Mouse (Mus musculus) forebrain, embryonic 13.5 days (tissue): ENCODE measurements around the gene BC005537. TPM values are rescaled to one million over a fixed set of nuclear protein-coding genes. Genes with fewer than 3 reads are reported as not detected.
"Not testable (repeated sequence)": the region's sequence is repeated elsewhere in the genome, so short reads cannot be mapped to it uniquely, and the experiment has no call there.

Experiments
- ATAC-seq: fragments of 200-750 bp; cut with Nextera tagmentation; 2 replicates; pipeline ENCODE4 v1.8.0; 2017
- H3K27ac ChIP-seq: fragments of 300-500 bp; sonication (generic); 2 replicates; pipeline ENCODE4 v1.5.1; 2015; ENCODE audit warnings: inconsistent platforms, mild to moderate bottlenecking, moderate library complexity
- H3K27me3 ChIP-seq: fragments of 300-500 bp; sonication (generic); 2 replicates; pipeline ENCODE4 v1.6.1; 2015; ENCODE audit warnings: mild to moderate bottlenecking, inconsistent platforms
- H3K36me3 ChIP-seq: fragments of 300-500 bp; sonication (generic); 2 replicates; pipeline ENCODE4 v1.6.1; 2015; ENCODE audit warnings: mild to moderate bottlenecking, inconsistent platforms; ENCODE audit not compliant: poor library complexity, severe bottlenecking
- H3K4me1 ChIP-seq: fragments of 300-500 bp; sonication (generic); 2 replicates; pipeline ENCODE4 v1.6.1; 2015; ENCODE audit warnings: inconsistent platforms
- H3K4me2 ChIP-seq: fragments of 300-500 bp; sonication (generic); 2 replicates; pipeline ENCODE4 v1.6.1; 2015; ENCODE audit warnings: inconsistent platforms, mild to moderate bottlenecking, moderate library complexity
- H3K4me3 ChIP-seq: fragments of 300-500 bp; sonication (generic); 2 replicates; pipeline ENCODE4 v1.5.1; 2015; ENCODE audit warnings: mild to moderate bottlenecking, inconsistent platforms
- H3K9ac ChIP-seq: fragments of 300-500 bp; sonication (generic); 2 replicates; pipeline ENCODE4 v1.6.1; 2015; ENCODE audit warnings: mild to moderate bottlenecking, inconsistent platforms
- H3K9me3 ChIP-seq: fragments of 300-500 bp; sonication (generic); replicated peaks from 2 replicates; pipeline ENCODE4 v1.6.1; 2016; ENCODE audit warnings: inconsistent platforms
- WGBS: fragments of 180-500 bp; shearing (Covaris S2); methylation state at CpG from one replicate; pipeline ENCODE4 v1.1.7; 2015; 5-methylcytosine and 5-hydroxymethylcytosine counted together
- polyA plus RNA-seq: library from polyadenylated mRNA; unstranded; fragments of >200 nt; fragmentation: Nextera tagmentation; extraction: Ambion mirVana; gene quantifications from 2 replicates; pipeline ENCODE4 v1.2.1, GENCODE M21; 2015

The BC005537 gene
- 27.8 and 28.4 TPM in 2 replicates for polyA plus RNA-seq

- no peaks in the 10 kb centered on the region for H3K27me3 ChIP-seq
- peaks cover 11% of the 10 kb centered on the region for H3K36me3 ChIP-seq
- no peaks in the 10 kb centered on the region for H3K9me3 ChIP-seq
- ATAC-seq, result peak; percentile 57
- H3K4me2 ChIP-seq, result peak within 1 kb of the TSS; percentile 83
- peak within 1 kb of the TSS; percentile 76 for H3K4me3 ChIP-seq
- H3K4me1 ChIP-seq, result peaks cover 33% of the 10 kb centered on the region
- H3K9ac ChIP-seq, result peak within 1 kb of the TSS; percentile 93
- peak within 1 kb of the TSS; percentile 99 for H3K27ac ChIP-seq
- WGBS, result 0% methylated on average over 43 of the region's 74 CpGs
Observed at GRCm38 (mm10) chr13:24801308-24801921, at the start of gene BC005537. Gene BC005537 (plus strand): TSS chr13:24801657.

GRCm38 (mm10) chr13:24756756-24757155, 44.7 kb upstream of the BC005537 start:
- H3K9me3 ChIP-seq, result no peaks in the 10 kb centered on the region
- H3K27ac ChIP-seq, result no peak overlapping the region
- ATAC-seq, result no peak
- H3K4me1 ChIP-seq, result peaks cover 10% of the 10 kb centered on the region; the same call in 1 of the 2 replicates
- H3K4me3 ChIP-seq, result no peak overlapping the region
- H3K4me2 ChIP-seq, result no peak overlapping the region
- 98% methylated on average over 3 of the region's 3 CpGs for WGBS
- H3K27me3 ChIP-seq, result no peaks in the 10 kb centered on the region
- H3K36me3 ChIP-seq, result peaks cover 45% of the 10 kb centered on the region
- H3K9ac ChIP-seq, result no peak overlapping the region

GRCm38 (mm10) chr13:24757820-24758564, 43.5 kb upstream of the BC005537 start:
- Histone ChIP-seq H3K9ac (no peak overlapping the region), H3K9me3 (no peaks in the 10 kb centered on the region), H3K4me1 (peaks cover 15% of the 10 kb centered on the region; the same call in 1 of the 2 replicates), H3K27ac (no peak overlapping the region), H3K4me2 (no peak overlapping the region), H3K4me3 (no peak overlapping the region), H3K27me3 (no peaks in the 10 kb centered on the region), H3K36me3 (peaks cover 37% of the 10 kb centered on the region)
- 91% methylated on average over 12 of the region's 12 CpGs for WGBS
- ATAC-seq, result no peak

GRCm38 (mm10) chr13:24759451-24759850, 42.0 kb upstream of the BC005537 start:
- Histone ChIP-seq H3K27ac (no peak overlapping the region), H3K36me3 (peaks cover 31% of the 10 kb centered on the region), H3K4me2 (no peak overlapping the region), H3K9ac (no peak overlapping the region), H3K4me1 (peaks cover 15% of the 10 kb centered on the region; the same call in 1 of the 2 replicates), H3K4me3 (no peak overlapping the region), H3K27me3 (no peaks in the 10 kb centered on the region), H3K9me3 (no peaks in the 10 kb centered on the region)
- 91% methylated on average over 10 of the region's 10 CpGs for WGBS
- no peak for ATAC-seq

- 43% methylated on average over 5 of the region's 5 CpGs for WGBS
- H3K9ac ChIP-seq, result peak overlapping the region; percentile 82
- ATAC-seq, result no peak
Observed at GRCm38 (mm10) chr13:24760351-24760870, 41.0 kb upstream of the BC005537 start.

GRCm38 (mm10) chr13:24761083-24761402, 40.4 kb upstream of the BC005537 start:
- Histone ChIP-seq H3K9ac (peak overlapping the region; percentile 82), H3K9me3 (no peaks in the 10 kb centered on the region), H3K27me3 (no peaks in the 10 kb centered on the region), H3K4me2 (peak overlapping the region; percentile 71), H3K36me3 (peaks cover 15% of the 10 kb centered on the region), H3K4me3 (peak overlapping the region; percentile 95), H3K27ac (peak overlapping the region; percentile 89), H3K4me1 (peaks cover 15% of the 10 kb centered on the region; the same call in 1 of the 2 replicates)
- WGBS, result 9% methylated on average over 10 of the region's 10 CpGs
- ATAC-seq, result no peak

More at GRCm38 (mm10) chr13:24760351-24760870, 41.0 kb upstream of the BC005537 start:
- H3K4me3 ChIP-seq, result peak overlapping the region; percentile 95
- H3K4me1 ChIP-seq, result peaks cover 15% of the 10 kb centered on the region; the same call in 1 of the 2 replicates
- no peak overlapping the region for H3K27ac ChIP-seq
- H3K4me2 ChIP-seq, result peak overlapping the region; percentile 71
- peaks cover 22% of the 10 kb centered on the region for H3K36me3 ChIP-seq
- no peaks in the 10 kb centered on the region for H3K27me3 ChIP-seq
- no peaks in the 10 kb centered on the region for H3K9me3 ChIP-seq

GRCm38 (mm10) chr13:24761403-24762227, 39.8 kb upstream of the BC005537 start, which contains the start of gene Gmnn:
Gene Gmnn (minus strand): TSS chr13:24761923.
- ATAC-seq, result peak; percentile 99
- Histone ChIP-seq H3K4me1 (peaks cover 15% of the 10 kb centered on the region; the same call in 1 of the 2 replicates), H3K9me3 (no peaks in the 10 kb centered on the region), H3K27ac (peak within 1 kb of the TSS; percentile 89), H3K27me3 (no peaks in the 10 kb centered on the region), H3K4me3 (peak within 1 kb of the TSS; percentile 95), H3K9ac (peak within 1 kb of the TSS; percentile 82), H3K4me2 (peak within 1 kb of the TSS; percentile 71), H3K36me3 (peaks cover 11% of the 10 kb centered on the region; the same call in 1 of the 2 replicates)
- under 1% methylated on average over 73 of the region's 79 CpGs for WGBS

- Histone ChIP-seq H3K4me3 (peak overlapping the region; percentile 95), H3K27me3 (no peaks in the 10 kb centered on the region), H3K4me1 (peaks cover 15% of the 10 kb centered on the region; the same call in 1 of the 2 replicates), H3K9me3 (no peaks in the 10 kb centered on the region), H3K9ac (peak overlapping the region; percentile 82; the same call in 1 of the 2 replicates), H3K27ac (no peak overlapping the region), H3K36me3 (peaks cover 11% of the 10 kb centered on the region; the same call in 1 of the 2 replicates), H3K4me2 (peak overlapping the region; percentile 71)
- no peak for ATAC-seq
- 43% methylated on average over 4 of the region's 4 CpGs for WGBS
Observed at GRCm38 (mm10) chr13:24762254-24762653, 39.2 kb upstream of the BC005537 start.

- H3K4me3 ChIP-seq, H3K9ac ChIP-seq, H3K27me3 ChIP-seq, H3K4me2 ChIP-seq, H3K4me1 ChIP-seq, ATAC-seq, H3K9me3 ChIP-seq, H3K27ac ChIP-seq, H3K36me3 ChIP-seq: not testable (repeated sequence)
- 66% methylated on average over 4 of the region's 4 CpGs for WGBS
Observed at GRCm38 (mm10) chr13:24767809-24768208, 33.6 kb upstream of the BC005537 start.

GRCm38 (mm10) chr13:24771482-24771881, 30.0 kb upstream of the BC005537 start:
- H3K9me3 ChIP-seq, H3K27me3 ChIP-seq, H3K4me3 ChIP-seq, H3K9ac ChIP-seq, H3K4me1 ChIP-seq, ATAC-seq, H3K4me2 ChIP-seq, H3K27ac ChIP-seq, H3K36me3 ChIP-seq: not testable (repeated sequence)
- WGBS, result 94% methylated on average over 10 of the region's 10 CpGs

GRCm38 (mm10) chr13:24776146-24776844, 25.2 kb upstream of the BC005537 start:
- Histone ChIP-seq H3K4me3 (no peak overlapping the region), H3K4me1 (no peaks in the 10 kb centered on the region), H3K9me3 (no peaks in the 10 kb centered on the region), H3K36me3 (no peaks in the 10 kb centered on the region), H3K4me2 (no peak overlapping the region), H3K27ac (no peak overlapping the region), H3K27me3 (no peaks in the 10 kb centered on the region), H3K9ac (no peak overlapping the region)
- peak; percentile 67; the same call in 1 of the 2 replicates for ATAC-seq
- 51% methylated on average over 7 of the region's 7 CpGs for WGBS
